Mouse (Mus musculus): ENCODE results near the gene Hnrnpa3.

Hnrnpa3 gene

GRCm38 (mm10) chr2:75703375-75704181, 44.5 kb downstream of the Hnrnpa3 start:
- DNase-seq (ENCODE audit: low spot score in 2 of 2) = peak; percentile 69 to 72

GRCm38 (mm10) chr2:75704234-75705161, 45.4 kb downstream of the Hnrnpa3 start, which contains the start of gene Nfe2l2:
Nfe2l2 (minus strand) TSS chr2:75704641.
- peak; percentile 86 to 89 for DNase-seq (ENCODE audit: low spot score in 2 of 2)

- peak; percentile 22 to 24 for DNase-seq (ENCODE audit: low spot score in 2 of 2)
Measured at GRCm38 (mm10) chr2:75705162-75705752, 46.2 kb downstream of the Hnrnpa3 start.

GRCm38 (mm10) chr2:75706435-75706834, 47.4 kb downstream of the Hnrnpa3 start:
- no peak for DNase-seq (ENCODE audit: low spot score in 2 of 2)

- DNase-seq (ENCODE audit: low spot score in 2 of 2) = no peak
Measured at GRCm38 (mm10) chr2:75707420-75707819, 48.4 kb downstream of the Hnrnpa3 start.

- DNase-seq (ENCODE audit: low spot score in 2 of 2) = no peak
Measured at GRCm38 (mm10) chr2:75713083-75713482, 54.0 kb downstream of the Hnrnpa3 start.

- DNase-seq (ENCODE audit: low spot score in 2 of 2) = no peak
Measured at GRCm38 (mm10) chr2:75714766-75715165, 55.7 kb downstream of the Hnrnpa3 start.

- no peak for DNase-seq (ENCODE audit: low spot score in 2 of 2)
Measured at GRCm38 (mm10) chr2:75716046-75717016, 57.3 kb downstream of the Hnrnpa3 start.
